Mouse (Mus musculus): Measurements from ENCODE around the gene Cope.

GRCm38 (mm10) chr8:70302358-70302890, at the start of gene Cope, which contains the start of gene Ddx49:
- TF ChIP-seq CTCF (IDR thresholded peaks at IDR 0.05; ENCODE audit: low read depth) = no peak
- no peak for TF ChIP-seq EP300 (optimal IDR thresholded peaks at IDR 0.05)
